Mouse (Mus musculus) CH12.LX (cell line): Measurements from ENCODE around the gene Rasl10a. TPM values are rescaled to one million over a fixed set of nuclear protein-coding genes. Genes with fewer than 3 reads are reported as not detected.

Source experiments
- DNase-seq: peaks from one replicate; pipeline ENCODE4 v3.0.0-alpha.2; 2013; ENCODE audit errors: extremely low read depth
- H3K27ac ChIP-seq: 2 replicates; pipeline ENCODE4 v1.5.1; 2012; ENCODE audit warnings: low read depth, mild to moderate bottlenecking, control low read depth, moderate library complexity; ENCODE audit not compliant: insufficient read depth
- H3K27me3 ChIP-seq: replicated peaks from 2 replicates; pipeline ENCODE3; 2012; ENCODE audit warnings: inconsistent platforms
- H3K36me3 ChIP-seq, 2 experiments: replicated peaks in 1 of 2; 2 replicates each; pipeline versions ENCODE3 to v1.6.1; 2012; ENCODE audit warnings: inconsistent platforms in 1 of 2, low read length in 1 of 2, mild to moderate bottlenecking in 1 of 2, mixed read lengths in 1 of 2, moderate library complexity in 1 of 2; ENCODE audit not compliant: control insufficient read depth in 1 of 2, insufficient read depth in 1 of 2
- H3K4me1 ChIP-seq, 2 experiments: 2 replicates each; pipeline ENCODE4 v1.6.1; 2012; ENCODE audit warnings: inconsistent platforms in 1 of 2, moderate library complexity in 1 of 2; ENCODE audit not compliant: insufficient read depth in 2 of 2, control insufficient read depth in 1 of 2
- H3K4me2 ChIP-seq: 2 replicates; pipeline ENCODE4 v1.6.1; 2012; ENCODE audit warnings: low read depth, mild to moderate bottlenecking, control low read depth; ENCODE audit not compliant: poor library complexity, insufficient read depth, severe bottlenecking
- H3K4me3 ChIP-seq, 3 experiments: fragments of 150-350 bp in 1 of 3; sonication (generic) in 1 of 3; replicated peaks in 1 of 3; 2 replicates each; pipeline versions ENCODE3 to v1.5.1; 2011 to 2012; ENCODE audit warnings: low read depth in 2 of 3, low read length in 2 of 3, mild to moderate bottlenecking in 2 of 3, moderate library complexity in 2 of 3, control low read depth in 1 of 3, improper control_type of control experiment in 1 of 3, inconsistent platforms in 1 of 3, mixed read lengths in 1 of 3; ENCODE audit not compliant: poor library complexity in 1 of 3
- H3K79me2 ChIP-seq: replicated peaks from 2 replicates; pipeline ENCODE4 v1.6.1; 2012; ENCODE audit warnings: mild to moderate bottlenecking, moderate library complexity; ENCODE audit not compliant: control insufficient read depth, poor library complexity, insufficient read depth, severe bottlenecking; ENCODE audit errors: extremely low read depth
- H3K9ac ChIP-seq: 2 replicates; pipeline ENCODE4 v1.6.1; 2012; ENCODE audit warnings: low read depth, mild to moderate bottlenecking, control low read depth, moderate library complexity; ENCODE audit not compliant: insufficient read depth
- H3K9me3 ChIP-seq: replicated peaks from 2 replicates; pipeline ENCODE3; 2012; ENCODE audit warnings: low read length, inconsistent platforms, mixed read lengths
- CHD1 ChIP-seq: IDR thresholded peaks from 2 replicates; pipeline ENCODE4 v1.6.1; 2012; ENCODE audit warnings: low read depth, low read length, improper control_type of control experiment, inconsistent platforms
- ELF1 ChIP-seq: IDR thresholded peaks from 2 replicates; pipeline ENCODE4 v1.6.1; 2014; ENCODE audit warnings: low read depth, mild to moderate bottlenecking, inconsistent platforms, low read length, improper control_type of control experiment
- ETS1 ChIP-seq: conservative IDR thresholded peaks from 2 replicates; pipeline ENCODE4 v1.6.1; 2012; ENCODE audit warnings: low read depth, mild to moderate bottlenecking, inconsistent platforms, low read length, improper control_type of control experiment, moderate library complexity
- IRF4 ChIP-seq: IDR thresholded peaks from 2 replicates; pipeline ENCODE4 v1.6.1; 2014; ENCODE audit warnings: low read depth, mild to moderate bottlenecking, inconsistent platforms, low read length, improper control_type of control experiment
- JUN ChIP-seq: IDR thresholded peaks from 2 replicates; pipeline ENCODE4 v1.6.1; 2011; ENCODE audit warnings: low read depth, mild to moderate bottlenecking, low read length, improper control_type of control experiment, moderate library complexity; ENCODE audit not compliant: insufficient read depth
- JUND ChIP-seq: conservative IDR thresholded peaks from 2 replicates; pipeline ENCODE4 v1.6.1; 2011; ENCODE audit warnings: low read depth, low read length, improper control_type of control experiment
- KAT2A ChIP-seq: IDR thresholded peaks from 2 replicates; pipeline ENCODE4 v1.6.1; 2012; ENCODE audit warnings: low read length, improper control_type of control experiment, inconsistent platforms; ENCODE audit not compliant: insufficient replicate concordance
- MAFK ChIP-seq: IDR thresholded peaks from 2 replicates; pipeline ENCODE4 v1.6.1; 2011; ENCODE audit warnings: low read length, improper control_type of control experiment; ENCODE audit not compliant: insufficient replicate concordance
- MAX ChIP-seq: IDR thresholded peaks from 2 replicates; pipeline ENCODE4 v1.6.1; 2011; ENCODE audit warnings: low read length, improper control_type of control experiment
- MAZ ChIP-seq: IDR thresholded peaks from 2 replicates; pipeline ENCODE4 v1.6.1; 2012; ENCODE audit warnings: low read depth, mild to moderate bottlenecking, inconsistent platforms, low read length, improper control_type of control experiment, moderate library complexity
- MXI1 ChIP-seq: IDR thresholded peaks from 2 replicates; pipeline ENCODE4 v1.6.1; 2011; ENCODE audit warnings: mild to moderate bottlenecking, low read depth, low read length, improper control_type of control experiment
- MYC ChIP-seq: IDR thresholded peaks from 2 replicates; pipeline ENCODE4 v1.6.1; 2011; ENCODE audit warnings: low read depth, mild to moderate bottlenecking, improper control_type of control experiment, low read length
- NELFE ChIP-seq: IDR thresholded peaks from 2 replicates; pipeline ENCODE4 v1.6.1; 2011; ENCODE audit warnings: low read depth, low read length, improper control_type of control experiment
- NRF1 ChIP-seq: IDR thresholded peaks from 2 replicates; pipeline ENCODE4 v1.6.1; 2014; ENCODE audit warnings: low read depth, mild to moderate bottlenecking, inconsistent platforms, low read length, improper control_type of control experiment, moderate library complexity
- PAX5 ChIP-seq: IDR thresholded peaks from 2 replicates; pipeline ENCODE4 v1.6.1; 2012; ENCODE audit warnings: low read length, inconsistent platforms, mixed read lengths
- RAD21 ChIP-seq: IDR thresholded peaks from 2 replicates; pipeline ENCODE4 v1.6.1; 2011; ENCODE audit warnings: low read depth, mild to moderate bottlenecking, low read length, improper control_type of control experiment, moderate library complexity
- RCOR1 ChIP-seq: conservative IDR thresholded peaks from 2 replicates; pipeline ENCODE4 v1.6.1; 2012; ENCODE audit warnings: low read depth, mild to moderate bottlenecking, inconsistent platforms, low read length, improper control_type of control experiment
- SMC3 ChIP-seq: IDR thresholded peaks from 2 replicates; pipeline ENCODE4 v1.6.1; 2011; ENCODE audit warnings: low read depth, low read length, improper control_type of control experiment
- TCF12 ChIP-seq: IDR thresholded peaks from 2 replicates; pipeline ENCODE4 v1.6.1; 2014; ENCODE audit warnings: low read depth, mild to moderate bottlenecking, inconsistent platforms, low read length, improper control_type of control experiment
- ZC3H11A ChIP-seq: IDR thresholded peaks from 2 replicates; pipeline ENCODE4 v1.6.1; 2012; ENCODE audit warnings: low read depth, mild to moderate bottlenecking, inconsistent platforms, low read length, improper control_type of control experiment
- ZKSCAN1 ChIP-seq: IDR thresholded peaks from 2 replicates; pipeline ENCODE4 v1.6.1; 2012; ENCODE audit warnings: low read depth, inconsistent platforms, low read length, improper control_type of control experiment, borderline replicate concordance
- dilution Hi-C: fragments of 300-500 bp; cut with MboI; formaldehyde crosslinking; loops from 2 replicates; pipeline ENCODE4 v1.14.3; 2020; ENCODE audit warnings: low sequenced_read_pairs; ENCODE audit not compliant: extremely low pct_unique_long_range_greater_than_20kb, extremely low pct_ligation_motif_present
- in situ Hi-C: fragments of 300-500 bp; cut with MboI; formaldehyde crosslinking; loops from 3 replicates; pipeline ENCODE4 v1.14.3; 2019; ENCODE audit warnings: low sequenced_read_pairs, low pct_ligation_motif_present, low pct_unique_long_range_greater_than_20kb, mixed read lengths
- polyA plus RNA-seq: library from polyadenylated mRNA; unstranded; fragments of >175 nt; gene quantifications from 2 replicates; pipeline ENCODE4 v1.2.1, GENCODE M21; 2012; ENCODE audit warnings: low read depth; ENCODE audit not compliant: insufficient read length
- total RNA-seq, 2 experiments: library from RNA; depleted of rRNA; stranded (reverse); fragments of 300-350 nt in 1 of 2; fragments of >200 nt in 1 of 2; gene quantifications; 2 replicates each; pipeline ENCODE4 v1.2.3; 2012 to 2014

The Rasl10a gene
- total and polyA plus RNA-seq, 3 experiments = 3.0 to 7.5 (median 6.5) TPM

GRCm38 (mm10) chr11:5100801-5101200, 42.9 kb downstream of the Rasl10a start:
- no peak for DNase-seq
- Histone ChIP-seq H3K4me2 (peak overlapping the region; percentile 57; the same call in 1 of the 2 replicates), H3K36me3 (peaks cover 18 to 47% of the 10 kb centered on the region in 2 experiments), H3K27me3 (no peaks in the 10 kb centered on the region), H3K4me1 (peaks cover 7 to 28% of the 10 kb centered on the region in 2 experiments; a peak in 3 of 4 replicates), H3K4me3 (no peak overlapping the region), H3K79me2 (peaks cover 30% of the 10 kb centered on the region), H3K9ac (no peak overlapping the region), H3K27ac (no peak overlapping the region), H3K9me3 (no peaks in the 10 kb centered on the region)
- no peak for TF ChIP-seq RCOR1
- TF ChIP-seq NELFE = no peak
- no peak for TF ChIP-seq MAFK
- TF ChIP-seq MXI1 = no peak
- peak; percentile 9; the same call in 1 of the 2 replicates for TF ChIP-seq MAX
- TF ChIP-seq JUN = no peak
- peak; percentile 39; the same call in 1 of the 2 replicates for TF ChIP-seq CHD1
- no peak for TF ChIP-seq ZKSCAN1
- TF ChIP-seq IRF4 = no peak
- TF ChIP-seq SMC3 = no peak
- no peak for TF ChIP-seq ZC3H11A
- in situ Hi-C loops (no loop called here), dilution Hi-C loops (no loop called here)

- TF ChIP-seq JUND (no peak), MAZ (no peak), ZKSCAN1 (no peak), TCF12 (no peak), ETS1 (no peak), KAT2A (no peak), MYC (no peak), ELF1 (no peak), SMC3 (no peak), CHD1 (no peak), RAD21 (no peak), MAX (no peak), MAFK (no peak), PAX5 (no peak), NRF1 (no peak), RCOR1 (no peak), IRF4 (no peak)
- in situ Hi-C loops = no loop called here
- Histone ChIP-seq H3K4me1 (peaks cover 7 to 19% of the 10 kb centered on the region in 2 experiments; a peak in 3 of 4 replicates), H3K9me3 (no peaks in the 10 kb centered on the region), H3K4me3 (no peak overlapping the region), H3K36me3 (peaks cover 18 to 47% of the 10 kb centered on the region in 2 experiments), H3K27me3 (no peaks in the 10 kb centered on the region), H3K79me2 (peaks cover 22% of the 10 kb centered on the region), H3K27ac (no peak overlapping the region), H3K4me2 (no peak overlapping the region), H3K9ac (no peak overlapping the region)
- no peak for DNase-seq
- dilution Hi-C loops = no loop called here
These were observed 43.7 kb downstream of the Rasl10a start for GRCm38 (mm10) chr11:5101641-5102040.
